Mouse (Mus musculus): Measurements from ENCODE around the gene Dffa.

Dffa gene

DNA sequence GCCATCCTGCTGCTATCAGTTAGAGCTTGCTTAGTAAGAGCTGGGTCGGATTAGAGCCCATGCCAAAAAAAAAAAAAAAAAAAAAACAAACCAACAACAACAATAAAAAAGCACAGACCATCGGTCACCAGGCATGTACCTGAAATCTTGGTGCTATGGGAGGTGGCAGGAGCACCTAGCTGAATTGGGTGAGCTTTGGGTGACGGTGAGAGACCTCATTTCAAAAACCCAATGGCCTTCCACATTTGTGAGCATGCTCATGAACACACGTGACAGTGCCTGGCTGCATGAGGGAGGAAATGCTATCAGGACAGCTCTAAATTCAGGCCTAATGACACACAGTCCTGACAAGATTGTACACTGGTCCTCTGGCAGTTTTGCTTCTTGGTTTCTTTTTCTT, 44.1 kb downstream of the Dffa start:
- no peak for DNase-seq (ENCODE audit: low read depth, low spot score)

DNA sequence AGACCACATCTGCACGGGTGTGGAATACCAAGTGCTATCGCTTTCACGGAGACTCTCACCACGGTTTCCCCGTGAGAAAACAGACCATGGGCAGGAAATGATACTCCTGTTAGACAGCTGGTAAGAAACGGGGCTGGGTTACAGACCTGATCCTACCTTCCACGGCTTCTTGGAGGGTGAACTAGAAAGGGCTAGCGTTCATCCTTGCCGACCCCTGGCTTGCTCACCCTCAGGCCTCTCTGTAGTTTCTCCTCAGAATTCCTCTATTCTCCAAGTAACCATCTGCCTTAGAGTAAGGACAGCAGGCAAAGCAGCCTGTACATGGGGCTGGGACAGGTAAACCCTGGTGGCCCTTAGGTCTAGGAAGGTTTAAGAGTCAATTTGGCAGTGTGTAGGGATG, 45.2 kb downstream of the Dffa start:
- no peak for DNase-seq (ENCODE audit: low read depth, low spot score)

DNA sequence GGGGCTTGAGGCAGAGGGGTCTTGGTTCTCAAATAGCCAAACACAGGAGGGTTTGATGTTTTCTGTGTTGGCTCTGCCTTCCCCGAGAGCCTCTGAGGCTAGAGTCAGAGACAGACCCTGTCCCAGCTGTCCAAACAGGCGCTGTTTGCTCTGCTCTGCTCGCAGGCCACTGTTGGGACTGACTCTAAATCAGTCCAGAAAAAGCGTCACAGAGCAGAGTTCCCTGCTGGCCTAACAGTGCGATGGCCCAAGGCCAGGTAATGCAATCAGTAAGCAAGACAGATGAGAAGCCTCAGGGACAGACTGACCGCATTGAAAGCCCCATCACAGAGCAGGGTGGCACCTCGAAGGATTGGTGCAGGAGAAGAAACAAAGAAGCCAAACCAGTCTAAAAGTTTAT, 45.7 kb downstream of the Dffa start:
- DNase-seq (ENCODE audit: low read depth, low spot score) = no peak

DNA sequence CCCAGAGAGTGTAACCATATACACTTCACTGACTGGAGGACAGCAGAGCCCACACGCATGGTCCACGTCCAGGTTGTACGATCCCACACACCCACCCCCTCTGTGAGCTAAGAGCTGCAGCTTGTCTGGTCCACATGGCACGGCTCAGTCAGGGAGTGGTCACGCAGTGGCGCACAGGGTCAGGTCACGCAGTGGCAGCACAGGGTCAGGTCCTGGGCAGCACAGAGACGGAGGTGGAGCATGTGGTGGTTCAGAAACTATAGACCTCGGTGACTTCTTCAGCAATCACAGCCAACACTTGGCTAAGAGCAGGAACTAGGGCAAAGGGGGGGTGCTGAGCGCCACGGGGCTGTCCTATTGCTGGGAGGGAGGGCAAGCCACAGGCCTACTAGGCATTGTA, 46.3 kb downstream of the Dffa start:
- no peak for DNase-seq (ENCODE audit: low read depth, low spot score)

DNA sequence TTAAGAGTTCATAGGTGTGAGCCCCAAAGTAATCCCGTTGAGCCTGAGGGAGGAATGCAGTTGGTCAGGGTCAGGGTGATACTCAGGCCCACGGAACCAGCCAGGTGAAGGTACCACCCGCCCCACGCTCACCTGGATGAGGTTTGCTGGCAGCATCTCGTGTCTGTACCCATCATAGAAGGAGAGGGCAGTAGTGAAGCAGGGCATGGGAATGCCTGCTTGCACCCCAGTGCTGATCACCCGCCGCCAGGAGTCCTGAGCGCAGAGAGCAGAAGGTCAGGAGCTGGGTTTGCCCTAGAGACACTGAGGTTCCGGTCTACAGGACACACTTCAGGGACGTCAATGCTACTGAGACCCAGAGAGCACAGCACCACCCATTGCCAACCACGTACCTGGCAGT, 46.8 kb downstream of the Dffa start:
- no peak for DNase-seq (ENCODE audit: low read depth, low spot score)

DNA sequence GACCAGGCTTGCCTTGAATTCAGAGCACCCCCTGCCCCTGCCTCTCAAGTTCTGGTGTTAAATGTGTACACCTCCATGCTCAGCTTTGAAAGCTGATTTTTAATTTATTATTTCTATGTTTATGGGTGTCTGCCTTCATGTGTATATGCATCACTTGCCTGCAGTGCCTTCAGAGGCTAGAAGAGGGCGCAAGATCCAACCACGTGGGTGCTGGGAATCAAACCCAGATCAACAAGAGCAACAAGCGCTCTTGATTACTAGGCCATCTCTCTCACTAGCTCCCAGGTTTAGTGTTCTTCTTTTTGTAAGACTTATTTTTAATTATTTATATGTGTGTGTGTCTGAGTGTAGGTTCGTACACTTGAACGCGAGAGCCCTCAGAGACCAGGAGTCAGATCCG, 50.9 kb downstream of the Dffa start:
- DNase-seq (ENCODE audit: low read depth, low spot score) = no peak

DNA sequence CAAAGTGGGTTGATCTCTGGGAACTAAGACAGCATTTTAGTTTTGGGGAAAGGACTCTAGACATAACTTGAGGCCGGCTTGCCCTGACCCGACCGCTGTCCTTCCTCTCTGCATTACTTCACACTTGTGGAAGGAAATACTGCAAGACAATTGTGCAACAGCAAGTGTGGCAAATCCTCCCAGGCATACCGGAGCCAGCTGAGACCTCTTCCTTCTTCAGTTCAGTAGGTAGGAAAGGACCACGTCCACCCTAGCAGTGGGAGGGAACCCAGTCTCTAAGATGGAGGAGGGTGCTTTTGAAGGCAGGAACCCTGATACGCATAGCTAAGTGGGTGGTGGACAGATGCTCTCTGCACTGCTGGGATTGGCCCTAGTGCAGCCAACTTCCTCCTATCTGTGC, 51.8 kb downstream of the Dffa start:
- DNase-seq (ENCODE audit: low read depth, low spot score) = no peak

DNA sequence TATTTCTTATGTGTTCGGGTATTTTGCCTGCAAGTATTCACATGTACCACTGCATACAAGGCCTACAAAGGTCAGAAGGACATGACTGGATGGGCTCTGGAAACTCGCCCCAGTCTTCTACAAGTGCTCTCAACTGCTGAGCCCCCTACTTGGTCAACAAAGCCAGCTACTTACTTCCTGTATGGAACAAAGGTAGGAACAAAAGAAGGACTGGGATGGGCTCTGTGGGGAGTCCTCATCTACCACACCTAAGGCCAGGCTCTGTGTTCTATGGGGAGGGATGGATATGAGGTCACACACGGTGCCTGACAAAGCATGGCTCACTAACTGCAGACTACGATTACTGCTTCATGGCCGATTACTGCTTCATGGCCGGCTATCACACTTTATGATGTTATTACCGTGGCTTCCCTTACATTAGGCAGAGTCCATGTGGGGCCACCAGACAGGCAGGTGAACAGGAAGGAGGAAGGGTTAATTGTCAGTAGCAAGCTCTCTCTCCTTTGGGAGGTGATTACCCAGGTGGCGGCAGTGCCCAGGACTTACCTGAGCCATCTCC, 53.5 kb downstream of the Dffa start:
- DNase-seq (ENCODE audit: low read depth, low spot score) = no peak

DNA sequence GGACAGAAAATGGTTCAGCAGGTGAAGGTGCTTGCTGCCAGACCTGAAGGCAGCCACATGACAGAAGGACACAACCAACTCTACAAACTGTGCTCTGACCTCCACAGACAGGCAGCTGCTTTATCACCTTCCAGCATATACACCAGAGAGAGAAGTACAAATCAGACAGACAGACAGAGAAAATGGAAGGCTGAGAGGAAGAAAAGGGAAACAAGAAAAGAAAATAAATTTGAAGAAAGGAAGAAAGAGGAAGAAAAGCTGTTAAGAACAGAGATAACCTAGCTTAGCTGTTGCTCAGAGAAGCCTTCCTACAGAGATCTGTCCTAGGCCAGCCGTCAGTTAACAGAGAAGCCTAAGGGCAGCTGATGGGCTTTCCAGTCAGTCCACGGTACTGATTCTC, 55.3 kb downstream of the Dffa start:
- DNase-seq (ENCODE audit: low read depth, low spot score) = no peak

DNA sequence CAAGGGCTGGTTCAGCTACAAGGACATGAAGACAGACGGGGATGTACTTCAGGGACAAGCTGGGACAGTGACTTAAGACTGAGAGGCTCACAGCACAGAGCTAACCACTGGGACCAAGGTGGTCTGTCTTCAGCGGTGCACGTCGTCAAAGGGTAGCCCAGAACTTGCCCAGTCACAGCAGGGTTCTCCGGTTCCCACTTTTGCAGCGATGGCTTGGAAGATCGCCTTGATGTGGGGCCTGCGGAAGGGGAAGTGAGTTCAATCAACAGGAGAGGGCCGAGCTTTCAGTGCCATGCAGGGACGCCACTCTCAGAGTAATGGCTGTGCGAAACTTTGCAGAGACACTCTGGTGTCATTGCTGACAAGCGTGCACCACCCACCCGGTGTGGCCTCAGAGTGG, 55.9 kb downstream of the Dffa start:
- DNase-seq (ENCODE audit: low read depth, low spot score) = no peak

DNA sequence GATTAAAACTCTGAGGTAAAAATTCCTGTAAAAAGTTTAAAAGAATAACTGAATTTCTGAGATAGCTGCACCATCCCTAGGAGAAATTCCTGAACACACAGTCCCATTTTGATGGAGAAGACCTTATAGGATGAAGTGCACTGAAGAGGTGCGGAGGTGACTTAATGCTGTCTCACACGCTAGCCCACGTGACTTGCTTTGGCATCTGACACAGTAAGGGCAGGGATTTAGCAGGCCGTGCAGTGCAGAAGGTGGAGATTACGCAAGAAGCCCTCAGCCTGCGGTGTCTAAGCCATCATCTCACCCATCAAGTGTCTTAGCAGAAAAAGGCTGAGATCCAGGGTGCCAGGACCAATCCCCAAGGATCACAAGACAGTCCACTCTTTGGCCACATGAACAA, 57.2 kb downstream of the Dffa start:
- DNase-seq (ENCODE audit: low read depth, low spot score) = no peak

DNA sequence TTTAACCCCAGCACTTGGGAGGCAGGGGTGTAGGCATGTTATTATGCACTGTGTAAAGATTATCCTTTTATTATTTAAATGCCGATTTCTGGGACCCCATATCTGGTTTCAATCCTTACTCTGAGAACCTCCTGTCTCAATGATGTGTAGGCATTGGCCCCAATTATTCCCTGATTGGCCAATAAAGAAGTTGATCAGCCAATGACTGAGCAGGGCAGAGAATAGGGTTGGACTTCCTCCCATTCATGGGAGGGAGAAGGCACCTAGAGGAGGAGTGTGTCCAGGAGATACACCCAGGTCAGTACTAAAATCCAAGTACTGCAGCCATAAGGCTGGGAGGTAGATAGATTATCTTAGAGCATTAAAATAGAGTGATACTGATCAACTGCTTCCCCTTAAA, 59.2 kb downstream of the Dffa start:
- no peak for DNase-seq (ENCODE audit: low read depth, low spot score)

DNA sequence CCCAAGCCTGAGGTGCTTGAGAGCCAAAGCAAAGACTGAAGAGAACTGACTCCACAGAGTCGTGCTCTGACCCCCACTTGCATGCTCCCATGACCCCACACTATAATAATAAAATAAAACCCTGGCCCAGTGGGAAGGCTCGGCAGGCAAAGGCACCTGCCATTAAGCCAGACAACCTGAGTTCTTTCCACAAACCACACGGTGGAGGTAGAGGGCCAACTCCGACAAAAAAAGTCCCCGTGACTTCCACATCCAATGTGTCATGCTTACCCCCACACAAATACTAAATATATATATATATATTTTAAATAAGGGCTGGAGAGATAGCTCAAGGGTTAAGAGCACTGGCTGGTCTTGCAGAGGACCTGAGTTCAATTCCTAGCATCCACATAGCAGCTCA, 60.2 kb downstream of the Dffa start:
- no peak for DNase-seq (ENCODE audit: low read depth, low spot score)

DNA sequence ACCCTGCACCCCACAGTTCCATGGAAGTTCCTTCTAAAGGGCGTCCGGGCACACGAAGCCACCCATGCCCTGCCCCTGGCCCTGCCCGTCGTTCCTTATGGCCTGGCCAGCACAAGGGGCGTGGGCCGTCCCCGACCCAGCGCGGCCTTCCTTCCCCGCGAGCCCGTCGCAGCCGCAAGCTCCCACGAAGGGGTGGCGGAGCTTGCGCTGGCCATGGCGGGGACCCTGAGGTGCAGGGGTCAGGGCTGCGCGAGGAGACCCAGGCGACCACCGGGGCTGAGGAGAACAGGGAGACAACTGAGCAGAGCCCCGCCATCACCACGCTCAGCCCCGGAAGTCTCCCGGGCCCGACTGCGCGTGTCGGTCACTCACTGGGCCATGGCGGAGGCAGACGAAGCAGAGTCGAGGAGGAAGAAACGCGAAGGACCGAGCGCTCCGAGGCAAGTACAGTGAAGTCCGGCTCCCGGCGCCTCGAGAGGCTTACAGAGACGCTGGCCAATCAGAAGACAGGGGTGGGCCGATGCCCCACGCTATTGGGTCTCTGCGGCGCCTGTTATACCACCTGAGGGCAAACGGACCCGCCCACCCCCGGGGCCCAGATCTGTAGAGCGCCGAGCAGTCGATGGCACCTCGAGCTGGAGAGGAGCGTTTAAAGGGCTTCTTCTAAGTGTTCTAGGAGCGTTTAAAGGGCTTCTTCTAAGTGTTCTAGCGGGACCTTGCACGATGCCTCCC, 62.4 kb downstream of the Dffa start, which contains the start of gene Pgd:
TSS of gene Pgd (minus strand) at position 557 of the 732 bp plus-strand sequence.
- peak; percentile 98 for DNase-seq (ENCODE audit: low read depth, low spot score)

DNA sequence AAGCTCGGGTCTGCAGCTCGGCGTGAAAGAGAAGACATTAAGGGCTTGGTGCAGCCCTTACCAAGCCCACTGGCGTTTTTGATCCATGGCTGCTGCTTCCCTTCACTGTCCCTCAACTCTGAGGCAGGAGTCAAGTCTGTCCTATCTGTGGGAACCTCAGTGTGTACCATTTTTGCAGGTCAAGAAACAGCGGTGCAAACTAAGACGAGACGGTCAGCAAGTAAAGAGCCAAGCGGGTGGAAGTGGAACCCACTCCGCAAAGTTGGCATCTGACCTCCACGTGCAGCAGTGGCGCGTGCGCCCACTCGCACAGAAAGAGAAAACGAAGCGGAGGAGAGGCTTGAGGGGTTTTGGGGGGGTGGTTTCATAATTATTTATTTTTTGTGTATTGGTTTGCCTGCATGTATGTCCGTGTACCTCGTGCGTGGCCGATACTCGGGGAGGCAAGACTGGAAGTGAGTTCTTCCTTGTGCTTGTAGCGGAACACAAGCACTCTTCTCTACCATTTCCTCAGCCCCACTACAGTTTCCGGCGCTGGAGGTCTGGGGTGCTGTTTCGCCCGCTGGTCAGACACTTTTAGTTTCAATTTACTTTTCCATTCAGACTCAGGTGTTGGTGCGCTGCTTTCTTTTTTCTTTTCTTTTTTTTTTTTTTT, 63.1 kb downstream of the Dffa start:
- peak; percentile 85 for DNase-seq (ENCODE audit: low read depth, low spot score)

DNA sequence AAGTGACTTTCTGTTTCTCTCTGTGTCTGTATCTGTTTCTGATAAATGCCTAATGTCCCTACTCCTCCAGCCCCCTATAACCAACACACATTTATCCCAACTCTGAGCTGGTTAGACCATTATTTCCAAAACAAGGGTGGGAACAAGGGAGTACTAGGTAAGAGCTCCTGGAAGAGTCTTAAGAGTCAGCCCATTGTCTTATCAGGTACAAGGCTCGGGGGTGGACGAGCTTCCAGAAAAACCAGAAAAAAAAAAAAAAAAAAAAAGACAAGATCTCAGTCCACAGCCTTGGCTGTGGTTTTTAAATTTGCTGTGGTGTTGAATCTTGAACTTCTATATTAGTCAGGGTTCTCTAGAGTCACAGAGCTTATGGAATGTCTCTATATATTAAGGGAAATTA, 64.1 kb downstream of the Dffa start:
- DNase-seq (ENCODE audit: low read depth, low spot score) = no peak

DNA sequence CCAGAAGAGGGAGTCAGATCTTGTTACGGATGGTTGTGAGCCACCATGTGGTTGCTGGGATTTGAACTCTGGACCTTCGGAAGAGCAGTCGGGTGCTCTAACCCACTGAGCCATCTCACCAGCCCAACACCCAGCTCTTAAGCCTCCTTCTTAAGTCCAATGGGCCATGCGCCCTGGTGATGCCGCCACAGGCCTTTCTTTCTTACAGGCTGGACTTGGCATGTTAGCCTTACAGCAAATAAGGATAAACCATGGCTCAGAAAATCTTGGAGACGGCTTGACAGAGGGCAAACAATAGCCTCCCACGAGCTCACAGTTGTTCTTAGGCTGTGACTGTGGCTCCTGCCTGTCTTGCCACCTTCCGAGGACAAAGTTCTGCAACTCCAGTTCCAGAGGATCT, 66.0 kb downstream of the Dffa start:
- DNase-seq (ENCODE audit: low read depth, low spot score) = peak; percentile 13
